Mouse (Mus musculus): ENCODE data around the gene B230104I21Rik. TPM values are rescaled to one million over a fixed set of nuclear protein-coding genes. Genes with fewer than 3 reads are reported as not detected.

B230104I21Rik gene
- polyA plus RNA-seq, 1 experiment, result not detected

- no peak for TF ChIP-seq GATA1 (IDR thresholded peaks at IDR 0.05; ENCODE audit: low read length)
Observed at GRCm38 (mm10) chr4:154371542-154372247, 35.8 kb downstream of the B230104I21Rik start.

GRCm38 (mm10) chr4:154375939-154376625 is 40.2 kb downstream of the B230104I21Rik start:
- no peak for TF ChIP-seq GATA1 (IDR thresholded peaks at IDR 0.05; ENCODE audit: low read length)

- TF ChIP-seq GATA1 (IDR thresholded peaks at IDR 0.05; ENCODE audit: low read length), result no peak
Observed at GRCm38 (mm10) chr4:154378876-154379275, 42.9 kb downstream of the B230104I21Rik start.

- TF ChIP-seq GATA1 (IDR thresholded peaks at IDR 0.05; ENCODE audit: low read length), result no peak
Observed at GRCm38 (mm10) chr4:154385208-154385607, 49.3 kb downstream of the B230104I21Rik start.

- TF ChIP-seq GATA1 (IDR thresholded peaks at IDR 0.05; ENCODE audit: low read length), result no peak
Observed at GRCm38 (mm10) chr4:154385918-154386317, 50.0 kb downstream of the B230104I21Rik start.

GRCm38 (mm10) chr4:154386810-154387209 is 50.9 kb downstream of the B230104I21Rik start:
- TF ChIP-seq GATA1 (IDR thresholded peaks at IDR 0.05; ENCODE audit: low read length), result no peak

GRCm38 (mm10) chr4:154389641-154390040 is 53.7 kb downstream of the B230104I21Rik start:
- TF ChIP-seq GATA1 (IDR thresholded peaks at IDR 0.05; ENCODE audit: low read length), result no peak

GRCm38 (mm10) chr4:154390333-154391080 is 54.6 kb downstream of the B230104I21Rik start:
- no peak for TF ChIP-seq GATA1 (IDR thresholded peaks at IDR 0.05; ENCODE audit: low read length)

GRCm38 (mm10) chr4:154392641-154393040 is 56.7 kb downstream of the B230104I21Rik start:
- TF ChIP-seq GATA1 (IDR thresholded peaks at IDR 0.05; ENCODE audit: low read length), result no peak

GRCm38 (mm10) chr4:154393196-154394122 is 57.5 kb downstream of the B230104I21Rik start:
- TF ChIP-seq GATA1 (IDR thresholded peaks at IDR 0.05; ENCODE audit: low read length), result no peak

GRCm38 (mm10) chr4:154394123-154394722 is 58.3 kb downstream of the B230104I21Rik start:
- TF ChIP-seq GATA1 (IDR thresholded peaks at IDR 0.05; ENCODE audit: low read length), result no peak

- TF ChIP-seq GATA1 (IDR thresholded peaks at IDR 0.05; ENCODE audit: low read length), result no peak
Observed at GRCm38 (mm10) chr4:154396652-154397301, 60.9 kb downstream of the B230104I21Rik start.

Other genes with a start within 250 kb of the B230104I21Rik start
- gene Trp73, start 195.9 kb upstream of the B230104I21Rik start, polyA plus RNA-seq (2012), result 0.18 TPM in 1 of 2 replicates, not detected in the other
- gene Wrap73, start 193.8 kb upstream of the B230104I21Rik start, polyA plus RNA-seq (2012), result 17.5 and 23.0 TPM in 2 replicates
- gene Tprgl, start 175.5 kb upstream of the B230104I21Rik start, polyA plus RNA-seq (2012), result 80.5 and 100 TPM in 2 replicates
- gene Megf6, start 165.4 kb upstream of the B230104I21Rik start, polyA plus RNA-seq (2012), result 0.03 and 0.05 TPM in 2 replicates
- gene Arhgef16, start 34.5 kb upstream of the B230104I21Rik start, polyA plus RNA-seq (2012), result not detected in 2 replicates